Mouse (Mus musculus) cerebellum, postnatal 36 days (tissue): ENCODE measurements at regions not wholly inside any gene's neighbourhood (a gene's known extent, or its start where the extent isn't known, plus 50 kb on each side); places are given as distances from the start of the nearest gene placed in this dataset.

Source experiments
- DNase-seq, 2 experiments: peaks; one replicate each; pipeline ENCODE4 v3.0.0; 2021 to 2022; ENCODE audit warnings: mixed read lengths in 2 of 2

- no peak for DNase-seq
These were observed 366.6 kb upstream of the Kif18a start for GRCm38 (mm10) chr2:108913967-108914366.

GRCm38 (mm10) chr2:108919500-108920045 lies 361.0 kb upstream of the Kif18a start:
- no peak for DNase-seq

GRCm38 (mm10) chr2:108920111-108920510 lies 360.4 kb upstream of the Kif18a start:
- DNase-seq: no peak

GRCm38 (mm10) chr2:108935981-108936762 lies 344.4 kb upstream of the Kif18a start:
- DNase-seq: no peak

- no peak for DNase-seq
These were observed 299.6 kb upstream of the Kif18a start for GRCm38 (mm10) chr2:108980921-108981320.

- no peak for DNase-seq
These were observed 264.3 kb upstream of the Kif18a start for GRCm38 (mm10) chr2:109016223-109016622.

- no peak for DNase-seq
These were observed 263.4 kb upstream of the Kif18a start for GRCm38 (mm10) chr2:109017018-109017707.

- DNase-seq: no peak
These were observed 242.3 kb upstream of the Kif18a start for GRCm38 (mm10) chr2:109038131-109038695.
